Mouse (Mus musculus) heart, postnatal 0 days (tissue): Measurements from ENCODE around the gene Atg4d. TPM values are rescaled to one million over a fixed set of nuclear protein-coding genes. Genes with fewer than 3 reads are reported as not detected.
A peak's percentile ranks its signal among the peaks of the same experiment; 100 is the strongest.
"Not testable (repeated sequence)": the region's sequence is repeated elsewhere in the genome, so short reads cannot be mapped to it uniquely, and the experiment has no call there.

ENCODE experiments used
- ATAC-seq: fragments of 200-750 bp; cut with Nextera tagmentation; 2 replicates; pipeline ENCODE4 v1.8.0; 2017; ENCODE audit warnings: low read depth, moderate number of reproducible peaks, moderate library complexity; ENCODE audit not compliant: insufficient read depth
- DNase-seq: peaks from one replicate; pipeline ENCODE4 v3.0.0-alpha.2; 2016; ENCODE audit warnings: low spot score
- H3K27ac ChIP-seq: fragments of 300-500 bp; sonication (generic); 2 replicates; pipeline ENCODE4 v1.5.1; 2014; ENCODE audit warnings: low read depth, mild to moderate bottlenecking
- H3K27me3 ChIP-seq: fragments of 300-500 bp; sonication (generic); 2 replicates; pipeline ENCODE4 v1.6.1; 2014; ENCODE audit warnings: low read length, mixed read lengths; ENCODE audit not compliant: control insufficient read depth, insufficient read depth
- H3K36me3 ChIP-seq: fragments of 300-500 bp; sonication (generic); replicated peaks from 2 replicates; pipeline ENCODE4 v1.6.1; 2014; ENCODE audit warnings: low read length, mixed read lengths; ENCODE audit not compliant: control insufficient read depth, insufficient read depth
- H3K4me1 ChIP-seq: fragments of 300-500 bp; sonication (generic); 2 replicates; pipeline ENCODE4 v1.6.1; 2014; ENCODE audit warnings: antibody characterized with exemption; ENCODE audit not compliant: control insufficient read depth, insufficient read depth
- H3K4me2 ChIP-seq: fragments of 300-500 bp; sonication (generic); 2 replicates; pipeline ENCODE4 v1.6.1; 2014; ENCODE audit warnings: low read depth, mild to moderate bottlenecking, low read length, moderate library complexity
- H3K4me3 ChIP-seq: fragments of 300-500 bp; sonication (generic); 2 replicates; pipeline ENCODE4 v1.5.1; 2014; ENCODE audit warnings: low read depth, low read length
- H3K9ac ChIP-seq: fragments of 300-500 bp; sonication (generic); replicated peaks from 2 replicates; pipeline ENCODE4 v1.6.1; 2014; ENCODE audit warnings: low read depth, low read length, mixed read lengths
- H3K9me3 ChIP-seq: fragments of 300-500 bp; sonication (generic); replicated peaks from 2 replicates; pipeline ENCODE4 v1.6.1; 2016; ENCODE audit warnings: low read length; ENCODE audit not compliant: control insufficient read depth
- CTCF ChIP-seq: IDR thresholded peaks from 2 replicates; pipeline ENCODE4 v1.5.1; 2016; ENCODE audit warnings: antibody characterized with exemption, control low read depth, low read depth
- EP300 ChIP-seq: IDR thresholded peaks from 2 replicates; pipeline ENCODE4 v1.6.1; 2016; ENCODE audit warnings: antibody characterized with exemption, low read depth
- WGBS: fragments of 180-500 bp; shearing (Covaris S2); extraction: QIAGEN DNeasy Blood & Tissue Kit; methylation state at CpG from one replicate; pipeline ENCODE4 v1.1.7; 2014; 5-methylcytosine and 5-hydroxymethylcytosine counted together
- polyA plus RNA-seq: library from polyadenylated mRNA; unstranded; fragments of >200 nt; fragmentation: Nextera tagmentation; extraction: Ambion mirVana; gene quantifications from 2 replicates; pipeline ENCODE4 v1.2.1, GENCODE M21; 2015
- total RNA-seq: library from RNA; depleted of rRNA; stranded (reverse); fragments of >200 nt; gene quantifications from 2 replicates; pipeline ENCODE4 v1.2.3, GENCODE M21; 2014; ENCODE audit warnings: low replicate concordance; rRNA removed

Gene Atg4d
- 41.2 and 67.4 TPM in 2 replicates for total RNA-seq
- polyA plus RNA-seq: 53.6 and 56.1 TPM in 2 replicates

DNA sequence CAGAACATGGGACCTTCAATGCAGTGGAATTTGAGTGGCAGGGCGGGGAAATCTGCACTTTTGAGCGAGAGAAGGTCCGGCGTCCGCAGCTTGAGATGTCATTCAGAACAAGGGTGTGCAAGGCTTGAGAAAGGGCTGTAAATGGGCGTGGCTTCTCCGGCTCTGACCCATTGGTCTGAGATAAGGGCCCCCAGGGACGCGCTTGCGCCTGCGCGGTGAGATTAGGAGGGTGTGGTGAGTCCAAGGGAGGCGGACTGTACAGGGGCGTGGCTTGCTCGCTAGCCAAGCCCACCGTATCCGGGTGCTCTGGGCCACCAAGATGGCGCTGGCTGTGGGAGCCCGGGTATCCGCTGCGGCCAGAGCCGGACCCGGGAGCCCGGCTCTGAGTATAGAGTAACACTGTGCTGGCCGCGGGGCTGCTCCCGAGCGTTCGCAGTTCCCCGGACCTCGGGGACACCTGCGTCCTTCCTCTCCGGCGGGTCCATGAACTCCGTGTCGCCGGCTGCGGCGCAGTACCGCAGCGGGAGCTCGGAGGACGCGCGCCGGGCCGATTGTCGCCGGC is at the start of gene Atg4d:
Gene Atg4d, plus strand, starts transcription at position 294 of the 562 bp plus-strand sequence.
- peak within 1 kb of the TSS; percentile 99 for H3K4me3 ChIP-seq
- peak within 1 kb of the TSS; percentile 85 for H3K27ac ChIP-seq
- peak within 1 kb of the TSS; percentile 98 for H3K9ac ChIP-seq
- ATAC-seq: peak; percentile 99
- H3K36me3 ChIP-seq: peaks cover 27% of the 10 kb centered on the region
- peak within 1 kb of the TSS; percentile 93 for H3K4me2 ChIP-seq
- H3K4me1 ChIP-seq: peaks cover 20% of the 10 kb centered on the region
- no peaks in the 10 kb centered on the region for H3K27me3 ChIP-seq
- WGBS: under 1% methylated on average over 49 of the region's 49 CpGs
- TF ChIP-seq CTCF (no peak), EP300 (no peak)
- DNase-seq: peak; percentile 99
- H3K9me3 ChIP-seq: no peaks in the 10 kb centered on the region

- no peaks in the 10 kb centered on the region for H3K9me3 ChIP-seq
- H3K4me2 ChIP-seq: no peak overlapping the region
- WGBS: 71% methylated on average over 25 of the region's 25 CpGs
- ATAC-seq (no peak), DNase-seq (no peak)
- no peak overlapping the region for H3K4me3 ChIP-seq
- H3K4me1 ChIP-seq: peaks cover 6% of the 10 kb centered on the region; the same call in 1 of the 2 replicates
- no peaks in the 10 kb centered on the region for H3K27me3 ChIP-seq
- TF ChIP-seq EP300: no peak
- H3K9ac ChIP-seq: no peak overlapping the region
- peaks cover 13% of the 10 kb centered on the region for H3K36me3 ChIP-seq
- H3K27ac ChIP-seq: no peak overlapping the region
Observed at GRCm38 (mm10) chr9:21216050-21216841, 48.8 kb upstream of the Atg4d start.

DNA sequence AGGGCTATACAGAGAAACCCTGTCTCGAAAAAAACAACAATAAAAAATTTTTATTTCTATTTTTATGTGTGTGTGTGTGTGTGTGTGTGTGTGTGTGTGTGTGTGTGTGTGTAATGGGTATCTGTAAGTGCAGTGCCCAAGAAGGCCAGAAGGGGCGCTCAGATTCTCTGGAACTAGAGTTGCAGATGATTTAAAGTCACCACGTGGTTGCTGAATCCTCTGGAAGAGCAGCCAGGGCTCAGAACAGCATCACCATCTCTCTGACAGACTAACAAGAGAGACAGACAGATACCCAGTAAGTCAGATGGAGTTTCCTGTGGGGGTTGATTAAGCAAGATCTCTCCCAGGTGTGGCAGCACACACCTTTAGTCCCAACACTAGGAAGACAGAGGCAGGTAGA is 45.3 kb upstream of the Atg4d start:
- Histone ChIP-seq H3K27ac (no peak overlapping the region), H3K9me3 (no peaks in the 10 kb centered on the region), H3K4me1 (peaks cover 8% of the 10 kb centered on the region; the same call in 1 of the 2 replicates), H3K36me3 (no peaks in the 10 kb centered on the region), H3K4me3 (no peak overlapping the region), H3K9ac (no peak overlapping the region), H3K27me3 (no peaks in the 10 kb centered on the region), H3K4me2 (no peak overlapping the region)
- ATAC-seq (no peak), DNase-seq (no peak)
- 50% methylated on average over 3 of the region's 3 CpGs for WGBS
- TF ChIP-seq EP300: no peak
- peak; percentile 3; the same call in 1 of the 2 replicates for TF ChIP-seq CTCF

DNA sequence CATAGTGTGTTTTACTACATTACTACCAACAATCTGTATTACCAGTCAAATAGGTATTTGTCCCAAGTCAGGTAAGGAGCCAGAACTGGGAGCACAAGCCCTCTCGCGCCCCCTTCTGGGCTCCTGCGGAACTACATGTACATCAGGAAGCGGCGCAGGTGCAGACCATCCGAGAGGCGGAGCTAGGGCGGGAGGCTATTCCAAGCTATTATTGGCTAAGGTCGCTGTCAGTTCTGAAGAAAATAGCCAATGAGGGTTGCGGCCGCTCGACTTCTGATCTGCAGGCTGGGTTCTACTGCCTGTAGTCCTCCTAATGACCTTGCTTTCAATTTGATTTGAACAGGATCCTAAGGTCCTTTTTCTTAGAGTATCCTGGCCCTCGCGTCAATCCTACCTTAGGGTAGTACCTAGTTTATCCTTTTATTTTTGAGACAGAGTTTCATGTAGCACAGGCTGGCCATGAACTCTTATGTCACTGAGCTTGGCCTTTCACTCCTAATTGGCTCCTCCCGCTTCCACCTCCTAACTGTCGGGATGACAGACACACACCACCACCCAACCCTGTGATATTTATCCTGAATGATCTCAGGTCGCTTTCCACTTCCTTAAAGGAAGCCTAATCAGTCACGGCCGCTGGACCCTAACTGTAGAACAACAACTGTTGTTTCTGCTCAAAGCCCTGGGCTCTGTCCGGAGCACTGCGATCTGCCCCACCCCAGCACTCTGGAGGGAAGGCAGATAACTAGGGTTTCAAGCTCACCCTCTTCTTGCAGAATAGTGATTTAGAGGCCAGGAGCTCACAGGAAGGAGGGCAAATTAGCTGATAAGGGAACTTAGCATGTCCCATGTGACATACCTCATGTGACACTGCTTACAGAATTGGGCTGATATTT is 44.4 kb upstream of the Atg4d start:
- ATAC-seq (peak; percentile 92), DNase-seq (peak; percentile 87)
- Histone ChIP-seq H3K4me2 (peak overlapping the region; percentile 54), H3K27ac (peak overlapping the region; percentile 73), H3K4me1 (peaks cover 8% of the 10 kb centered on the region; the same call in 1 of the 2 replicates), H3K9me3 (no peaks in the 10 kb centered on the region), H3K27me3 (no peaks in the 10 kb centered on the region), H3K9ac (0 out of 2 replicates have a peak overlapping the region, but pooled peaks have one; percentile 2), H3K36me3 (no peaks in the 10 kb centered on the region), H3K4me3 (peak overlapping the region; percentile 28)
- TF ChIP-seq CTCF: peak; percentile 91
- TF ChIP-seq EP300: peak; percentile 39; the same call in 1 of the 2 replicates
- 6% methylated on average over 21 of the region's 21 CpGs for WGBS

DNA sequence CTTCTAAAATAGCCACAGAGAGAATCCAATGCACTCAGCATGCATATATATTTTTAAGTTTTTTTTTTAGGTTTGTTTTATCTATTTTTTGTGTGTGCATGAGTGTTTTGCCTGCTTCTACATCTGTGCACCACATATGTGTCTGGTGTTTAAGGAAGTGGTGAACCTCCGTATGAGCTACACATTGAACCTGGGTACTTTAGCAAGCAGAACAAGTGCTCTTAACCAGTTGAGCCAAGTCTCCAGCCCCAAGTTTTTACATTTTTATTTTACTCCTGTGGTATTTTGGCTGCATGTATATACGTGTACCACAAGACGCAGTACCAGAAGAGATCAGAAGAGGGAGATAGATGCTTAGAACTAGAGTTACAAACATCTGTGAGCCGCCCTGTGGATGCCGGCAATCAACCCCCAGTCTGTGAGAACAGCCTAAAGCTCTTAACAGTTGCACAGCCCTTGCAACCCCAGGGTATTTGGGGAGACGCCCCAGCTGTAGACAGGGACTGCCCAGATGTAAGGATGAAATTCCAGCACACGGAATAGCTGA is 43.6 kb upstream of the Atg4d start:
- DNase-seq (peak; percentile 72), ATAC-seq (0 out of 2 replicates have a peak, but pooled peaks have one; percentile 21)
- H3K27me3 ChIP-seq: no peaks in the 10 kb centered on the region
- H3K4me3 ChIP-seq: no peak overlapping the region
- H3K9me3 ChIP-seq: no peaks in the 10 kb centered on the region
- H3K4me1 ChIP-seq: peaks cover 8% of the 10 kb centered on the region; the same call in 1 of the 2 replicates
- H3K4me2 ChIP-seq: peak overlapping the region; percentile 54
- TF ChIP-seq EP300 (no peak), CTCF (peak; percentile 49)
- H3K36me3 ChIP-seq: no peaks in the 10 kb centered on the region
- H3K27ac ChIP-seq: peak overlapping the region; percentile 73; the same call in 1 of the 2 replicates
- H3K9ac ChIP-seq: no peak overlapping the region
- 26% methylated on average over 7 of the region's 7 CpGs for WGBS

GRCm38 (mm10) chr9:21223490-21223889 is 41.6 kb upstream of the Atg4d start:
- not testable (repeated sequence) for H3K27ac ChIP-seq, ATAC-seq, H3K4me2 ChIP-seq, H3K9me3 ChIP-seq, H3K36me3 ChIP-seq, DNase-seq, H3K27me3 ChIP-seq, H3K9ac ChIP-seq, H3K4me3 ChIP-seq
- peaks cover 16% of the 10 kb centered on the region; the same call in 1 of the 2 replicates for H3K4me1 ChIP-seq
- WGBS: 100% methylated on average over 1 of the region's 2 CpGs
